ENCODE assay signal across 25 mouse cellular contexts in the genomic region with DNA sequence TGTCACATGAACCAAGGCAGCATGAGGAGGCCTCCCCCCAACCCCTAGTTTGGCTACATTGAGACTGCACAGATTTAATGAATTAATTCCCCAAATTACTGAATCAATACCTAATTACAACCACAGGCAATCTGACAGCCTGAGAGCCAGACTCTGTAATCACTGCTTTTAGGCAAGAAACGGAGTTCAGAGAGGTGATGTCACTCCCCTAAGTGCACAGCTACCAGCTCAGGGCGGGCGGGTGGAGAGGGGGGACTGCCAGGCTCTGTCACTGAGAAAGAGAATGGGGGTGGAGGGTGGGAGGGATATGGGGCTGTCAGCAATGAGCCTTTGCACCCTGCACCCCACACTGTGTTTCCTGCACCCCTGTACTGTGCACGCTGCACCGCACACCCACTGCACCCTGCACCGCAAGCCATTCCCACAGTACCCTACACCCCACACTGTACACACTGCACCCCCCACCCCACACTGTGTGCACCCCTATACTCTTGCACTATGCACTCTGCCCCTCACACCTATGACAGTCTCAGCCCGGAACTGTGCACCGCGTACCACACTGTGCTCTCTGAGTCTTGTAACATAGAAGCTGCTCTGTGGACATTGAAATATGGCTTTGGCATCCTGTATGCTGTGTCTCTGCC. TPM values are rescaled to one million over a fixed set of nuclear protein-coding genes. Genes with fewer than 3 reads are reported as not detected.
DNase-seq lines count a peak whose midpoint lies in the region; ATAC-seq and TF ChIP-seq lines count a peak whose summit lies in the region.
"Had no signal": no experiment of that assay in that cellular context is flagged by ENCODE, and none has a peak within 500 bp of the region (broad histone marks: within the 10 kb centered on the region; RNA-seq: fewer than 3 reads in every experiment).

No protein-coding gene starts in this region.

- H3K4me2 ChIP-seq in heart, embryonic 14.5 days (ENCODE audit: low read length), result no peak overlapping the region
- no peak overlapping the region for H3K4me2 ChIP-seq in kidney, embryonic 16.5 days (replicated peaks; ENCODE audit: low read depth, low read length)
- H3K4me2 ChIP-seq: limb, embryonic 12.5 days; liver, embryonic 13.5 days; lung, embryonic 14.5 days; midbrain, embryonic 12.5 days; neural tube, embryonic 15.5 days had no signal

- no peak for DNase-seq in heart, adult 8-10 months (ENCODE audit: low spot score)
- no peak for DNase-seq in kidney, postnatal 36 days
- peak; percentile 78 for DNase-seq in brain, adult 2 months (ENCODE audit: low read depth, low spot score)
- DNase-seq in brain, embryonic 14.5 days (ENCODE audit: low read depth), result peak; percentile 58
- DNase-seq: cerebellum, adult 9-11 months; heart, postnatal 10 days; kidney, adult 9 months; liver, embryonic 13.5 days; lung, embryonic 14.5 days; lung, postnatal 36 days; right cerebral cortex, postnatal 14 days; spleen, adult 18-20 months; thymus, postnatal 36 days had no signal

- WGBS in heart, embryonic 14.5 days, result 82% methylated on average over 9 of the region's 9 CpGs
- WGBS in kidney, embryonic 16.5 days, result 72% methylated on average over 9 of the region's 9 CpGs

- H3K9me3 ChIP-seq in heart, embryonic 14.5 days (ENCODE audit: control insufficient read depth, low read length), result no peaks in the 10 kb centered on the region
- H3K9me3 ChIP-seq in kidney, embryonic 16.5 days (ENCODE audit: low read length), result no peaks in the 10 kb centered on the region
- H3K9me3 ChIP-seq: limb, embryonic 12.5 days; liver, embryonic 13.5 days; midbrain, embryonic 12.5 days; neural tube, embryonic 15.5 days had no signal

- no peaks in the 10 kb centered on the region for H3K36me3 ChIP-seq in heart, embryonic 14.5 days (ENCODE audit: control insufficient read depth, insufficient read depth, low read length)
- H3K36me3 ChIP-seq in kidney, embryonic 16.5 days (ENCODE audit: insufficient read depth, low read length), result no peaks in the 10 kb centered on the region
- H3K36me3 ChIP-seq: limb, embryonic 12.5 days; liver, embryonic 13.5 days; midbrain, embryonic 12.5 days; neural tube, embryonic 15.5 days had no signal

- no peak overlapping the region for H3K4me3 ChIP-seq in heart, embryonic 14.5 days (ENCODE audit: control insufficient read depth in 1 of 2, insufficient read depth in 1 of 2, low read depth in 1 of 2, low read length in 2 of 2)
- no peak overlapping the region for H3K4me3 ChIP-seq in kidney, embryonic 16.5 days (ENCODE audit: low read length)
- H3K4me3 ChIP-seq: limb, embryonic 12.5 days; liver, embryonic 13.5 days; midbrain, embryonic 12.5 days; neural tube, embryonic 15.5 days had no signal

- ATAC-seq in heart, embryonic 14.5 days (ENCODE audit: insufficient number of reproducible peaks, insufficient read depth, low FRiP score, low read depth), result peak; percentile 45; the same call in 1 of the 2 replicates
- ATAC-seq in kidney, embryonic 16.5 days (ENCODE audit: low FRiP score, low TSS enrichment), result peak; percentile 71; the same call in 1 of the 2 replicates
- ATAC-seq in erythroid progenitor cell, adult 5-6 weeks (replicated peaks; ENCODE audit: low FRiP score, poor library complexity, severe bottlenecking), result no peak
- ATAC-seq: inflammation-experienced regulatory T-cells, adult 6 months had no signal

- TF ChIP-seq POLR2A in brain, embryonic 14.5 days (IDR thresholded peaks at IDR 0.05; ENCODE audit: borderline replicate concordance, extremely low read depth, insufficient read depth, insufficient read length, poor library complexity, severe bottlenecking), result no peak

- H3K9ac ChIP-seq in heart, embryonic 14.5 days (ENCODE audit: low read length), result no peak overlapping the region
- H3K9ac ChIP-seq in kidney, embryonic 16.5 days (replicated peaks; ENCODE audit: low read length), result no peak overlapping the region
- H3K9ac ChIP-seq: limb, embryonic 12.5 days; liver, embryonic 13.5 days; lung, embryonic 14.5 days; midbrain, embryonic 12.5 days; neural tube, embryonic 15.5 days had no signal

- H3K27ac ChIP-seq in heart, embryonic 14.5 days (replicated peaks in 1 of 2; ENCODE audit: control insufficient read depth in 1 of 2, insufficient read depth in 1 of 2, low read depth in 2 of 2, low read length in 2 of 2), result no peak overlapping the region
- H3K27ac ChIP-seq in kidney, embryonic 16.5 days (ENCODE audit: low read length), result no peak overlapping the region
- H3K27ac ChIP-seq: limb, embryonic 12.5 days; liver, embryonic 13.5 days; midbrain, embryonic 12.5 days; neural tube, embryonic 15.5 days had no signal

- no peak for TF ChIP-seq CTCF in brain, embryonic 14.5 days (IDR thresholded peaks at IDR 0.05; ENCODE audit: borderline replicate concordance, extremely low read depth, insufficient read depth, insufficient read length)

- H3K4me1 ChIP-seq in heart, embryonic 14.5 days (ENCODE audit: control insufficient read depth in 2 of 2, insufficient read depth in 2 of 2, low read length in 2 of 2), result no peaks in the 10 kb centered on the region
- H3K4me1 ChIP-seq in kidney, embryonic 16.5 days (ENCODE audit: insufficient read depth, low read length), result no peaks in the 10 kb centered on the region
- H3K4me1 ChIP-seq: limb, embryonic 12.5 days; liver, embryonic 13.5 days; midbrain, embryonic 12.5 days; neural tube, embryonic 15.5 days had no signal

- peaks cover 21% of the 10 kb centered on the region for H3K27me3 ChIP-seq in heart, embryonic 14.5 days (ENCODE audit: control insufficient read depth, insufficient read depth, low read length)
- H3K27me3 ChIP-seq in kidney, embryonic 16.5 days (ENCODE audit: insufficient read depth, low read length), result no peaks in the 10 kb centered on the region
- H3K27me3 ChIP-seq: liver, embryonic 13.5 days; neural tube, embryonic 15.5 days had no signal

RNA-seq across cellular contexts. Expression of a gene that starts 54.4 kb away (rescaled TPM):
- polyA plus RNA-seq in heart, embryonic 14.5 days (2014; fragmentation: Nextera tagmentation; extraction: Ambion mirVana), result not detected in 2 replicates
- not detected for total RNA-seq in heart, adult 8-10 months (2022)
- polyA plus RNA-seq in kidney, embryonic 16.5 days (2015; fragmentation: Nextera tagmentation; extraction: Ambion mirVana), result 0.19 TPM in 1 of 2 replicates, not detected in the other
- 0.45 and 1.0 TPM in 2 replicates for polyA plus RNA-seq in brain, embryonic 14.5 days (2012; rRNA removed)
- total RNA-seq in erythroid progenitor cell, adult 5-6 weeks (2015; ENCODE audit: low replicate concordance), result not detected in 2 replicates
- not detected in 2 replicates for total RNA-seq in erythroid progenitor cell, adult 5-6 weeks (2017; ENCODE audit: low replicate concordance)
- total RNA-seq: adrenal gland, adult 8-10 months; gastrocnemius, adult 18-20 months; gastrocnemius, postnatal 4 days; heart, postnatal 10 days; layer of hippocampus, postnatal 14 days had no signal
- polyA plus RNA-seq: cortical plate, adult 2 months; inflammation-experienced regulatory T-cells, adult 6 months; liver, embryonic 13.5 days; lung, embryonic 14.5 days had no signal

RNA-seq across cellular contexts. Expression of a gene that starts 56.4 kb away (rescaled TPM):
- polyA plus RNA-seq in heart, embryonic 14.5 days (2014; fragmentation: Nextera tagmentation; extraction: Ambion mirVana), result 0.05 and 0.09 TPM in 2 replicates
- under 1 TPM; 0.41 to 0.79 (median 0.58) TPM for total RNA-seq in heart, adult 8-10 months (2022)
- polyA plus RNA-seq in kidney, embryonic 16.5 days (2015; fragmentation: Nextera tagmentation; extraction: Ambion mirVana), result 0.15 and 0.16 TPM in 2 replicates
- polyA plus RNA-seq in brain, embryonic 14.5 days (2012; rRNA removed), result 2.0 and 3.0 TPM in 2 replicates
- not detected in 2 replicates for total RNA-seq in erythroid progenitor cell, adult 5-6 weeks (2015; ENCODE audit: low replicate concordance)
- total RNA-seq in erythroid progenitor cell, adult 5-6 weeks (2017; ENCODE audit: low replicate concordance), result not detected in 2 replicates
- polyA plus RNA-seq: inflammation-experienced regulatory T-cells, adult 6 months; liver, embryonic 13.5 days; lung, embryonic 14.5 days; midbrain, embryonic 12.5 days had no signal

Comparison
In these comparisons a context has a peak if more than half of its experiments do, and no peak if none do; other contexts are left out.
1. DNase-seq: peak in brain, adult 2 months (single experiment) and brain, embryonic 14.5 days (single experiment); none in heart, adult 8-10 months (single experiment) and kidney, postnatal 36 days (0 of 2).